Mouse (Mus musculus) kidney, adult 2 months (tissue): ENCODE measurements around the gene Tenm4. TPM values are rescaled to one million over a fixed set of nuclear protein-coding genes. Genes with fewer than 3 reads are reported as not detected.

Experiments used
- DNase-seq: peaks from one replicate; pipeline ENCODE4 v3.0.0; 2021
- H3K27ac ChIP-seq: fragments of 200-500 bp; 2 replicates; pipeline ENCODE4 v1.5.1; 2012; ENCODE audit warnings: low read depth, low read length, control low read depth, inconsistent platforms; ENCODE audit not compliant: insufficient read depth
- H3K27me3 ChIP-seq: fragments of 200-500 bp; replicated peaks from 2 replicates; pipeline ENCODE4 v1.6.1; 2012; ENCODE audit warnings: mild to moderate bottlenecking, moderate library complexity, low read length, inconsistent platforms; ENCODE audit not compliant: control insufficient read depth, insufficient read depth
- H3K36me3 ChIP-seq: fragments of 200-500 bp; 2 replicates; pipeline ENCODE4 v1.6.1; 2012; ENCODE audit warnings: mild to moderate bottlenecking, moderate library complexity, low read length, inconsistent platforms; ENCODE audit not compliant: control insufficient read depth, insufficient read depth
- H3K4me1 ChIP-seq: fragments of 200-500 bp; 2 replicates; pipeline ENCODE4 v1.6.1; 2011; ENCODE audit warnings: low read length; ENCODE audit not compliant: control insufficient read depth, insufficient read depth
- H3K4me3 ChIP-seq: fragments of 200-500 bp; 2 replicates; pipeline ENCODE4 v1.5.1; 2011; ENCODE audit warnings: mild to moderate bottlenecking, low read depth, low read length, control low read depth; ENCODE audit not compliant: insufficient read depth
- CTCF ChIP-seq: fragments of 200-500 bp; conservative IDR thresholded peaks from 2 replicates; pipeline ENCODE4 v1.5.1; 2011; ENCODE audit warnings: low read depth, mild to moderate bottlenecking, control low read depth, low read length, moderate library complexity, mixed read lengths; ENCODE audit not compliant: insufficient read depth, insufficient read length
- POLR2A ChIP-seq: fragments of 200-500 bp; IDR thresholded peaks from one replicate; pipeline ENCODE4 v1.6.1; 2011; ENCODE audit warnings: low read depth, low read length, control low read depth
- WGBS: fragments of 180-500 bp; shearing (Covaris S2); methylation state at CpG from one replicate; pipeline ENCODE4 v1.1.7; 2018; 5-methylcytosine and 5-hydroxymethylcytosine counted together
- polyA plus RNA-seq: library from polyadenylated mRNA; depleted of rRNA; stranded (reverse); fragments of >200 nt; gene quantifications from 2 replicates; pipeline ENCODE4 v1.2.3, GENCODE M21; 2012

The Tenm4 gene
- polyA plus RNA-seq, 1 experiment: 3.3 TPM

DNA sequence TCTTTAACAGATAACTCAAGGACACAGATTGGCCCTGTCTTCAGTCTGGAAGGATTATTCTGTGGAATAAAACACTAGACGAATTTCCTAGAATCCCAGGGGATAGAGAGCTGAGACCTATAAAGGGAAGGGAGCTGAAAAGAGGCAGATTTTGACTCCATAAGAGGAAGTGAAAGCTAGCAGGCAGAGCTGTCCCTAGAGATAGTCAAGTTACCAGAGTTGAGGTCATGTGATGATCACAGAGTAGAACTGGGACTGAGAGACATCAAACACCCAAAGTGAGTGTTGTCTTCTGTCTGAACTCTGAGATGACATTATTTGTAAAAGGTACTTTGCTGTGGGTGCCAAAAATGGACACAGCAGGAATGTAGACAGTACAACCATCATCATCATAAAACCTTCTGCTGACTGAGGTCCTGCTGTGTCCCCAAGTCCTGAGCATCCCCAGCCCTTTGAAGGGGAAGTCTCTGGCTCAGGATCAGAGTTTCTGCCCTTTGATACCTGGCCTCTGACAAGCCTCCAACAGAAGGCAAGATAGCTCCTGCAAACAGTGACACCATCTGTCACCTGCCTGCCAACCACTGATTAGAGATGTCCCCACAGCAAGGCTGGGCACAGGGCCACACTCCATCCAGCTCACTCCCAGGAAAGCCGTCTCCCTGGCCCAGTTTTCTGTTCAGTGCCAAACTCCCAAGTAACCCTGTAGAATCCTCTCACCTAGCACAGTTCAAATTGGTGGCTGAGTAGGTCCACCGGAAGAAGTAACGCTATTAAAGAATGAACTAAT, 368.4 kb downstream of the Tenm4 start:
- no peaks in the 10 kb centered on the region for H3K27me3 ChIP-seq
- H3K4me1 ChIP-seq: no peaks in the 10 kb centered on the region
- H3K27ac ChIP-seq: no peak overlapping the region
- no peak for TF ChIP-seq CTCF
- TF ChIP-seq POLR2A: no peak
- no peak overlapping the region for H3K4me3 ChIP-seq
- no peak for DNase-seq
- H3K36me3 ChIP-seq: no peaks in the 10 kb centered on the region
- 82% methylated on average over 4 of the region's 4 CpGs for WGBS

DNA sequence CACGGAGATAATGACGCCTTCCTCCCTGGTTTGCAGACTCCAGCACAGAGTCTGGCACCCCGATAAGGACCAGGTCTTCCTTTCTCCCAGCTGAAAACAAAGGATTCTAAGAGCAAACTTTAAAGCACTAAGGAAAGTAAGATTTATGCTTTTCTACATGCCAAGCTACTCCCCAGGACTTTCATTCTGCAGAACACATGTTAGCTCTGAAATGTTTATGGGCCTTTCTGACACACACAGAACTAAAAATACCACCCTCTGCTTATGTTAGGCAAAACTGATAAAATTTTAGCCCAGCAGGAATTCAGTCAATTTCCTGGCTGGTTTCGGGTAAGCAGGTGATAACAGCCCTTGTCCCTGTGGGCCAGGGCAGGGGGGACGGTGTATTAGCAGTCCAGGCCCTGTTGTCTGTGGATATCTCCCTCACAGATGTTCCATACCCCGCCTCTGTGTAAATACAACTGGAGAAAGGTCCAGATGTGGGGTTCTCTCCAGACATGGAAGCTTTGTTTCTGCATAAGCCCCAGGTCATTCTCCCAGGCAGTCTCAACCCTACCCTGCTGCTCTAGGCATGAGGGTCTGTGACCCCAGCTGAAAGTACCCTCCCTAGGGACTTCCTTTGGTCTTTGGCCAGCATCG, 369.5 kb downstream of the Tenm4 start:
- DNase-seq: no peak
- H3K36me3 ChIP-seq: no peaks in the 10 kb centered on the region
- H3K27me3 ChIP-seq: no peaks in the 10 kb centered on the region
- no peak overlapping the region for H3K4me3 ChIP-seq
- no peaks in the 10 kb centered on the region for H3K4me1 ChIP-seq
- H3K27ac ChIP-seq: no peak overlapping the region
- whole genome bisulfite sequencing: 69% methylated on average over 7 of the region's 7 CpGs
- TF ChIP-seq POLR2A: no peak
- TF ChIP-seq CTCF: no peak

- no peak for DNase-seq
- WGBS: 51% methylated on average over 5 of the region's 5 CpGs
- H3K4me1 ChIP-seq: no peaks in the 10 kb centered on the region
- TF ChIP-seq POLR2A (no peak), CTCF (no peak)
- no peaks in the 10 kb centered on the region for H3K27me3 ChIP-seq
- no peak overlapping the region for H3K27ac ChIP-seq
- H3K4me3 ChIP-seq: no peak overlapping the region
- no peaks in the 10 kb centered on the region for H3K36me3 ChIP-seq
Observed at GRCm38 (mm10) chr7:96545979-96546378, 374.9 kb downstream of the Tenm4 start.

DNA sequence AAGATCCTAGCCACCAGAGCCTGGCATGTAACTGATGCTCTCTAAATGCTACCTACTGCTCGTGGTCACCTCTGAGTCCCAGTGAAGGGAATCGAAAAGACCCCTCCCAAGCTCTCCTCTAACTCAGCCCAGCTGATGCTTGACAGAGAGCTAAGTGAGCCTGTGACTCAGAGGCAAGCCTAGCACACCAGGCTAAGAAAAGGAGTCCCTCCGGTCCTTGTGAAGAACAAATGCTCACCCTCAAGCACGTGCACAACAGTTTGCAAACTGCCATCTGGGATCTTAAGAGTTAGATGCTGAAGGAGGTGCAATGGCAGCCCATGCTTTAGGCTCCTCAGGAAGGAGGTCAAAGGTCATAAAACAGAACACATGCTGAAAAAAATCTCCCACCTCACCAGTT, 380.8 kb downstream of the Tenm4 start:
- no peak overlapping the region for H3K4me3 ChIP-seq
- WGBS: 87% methylated on average over 4 of the region's 4 CpGs
- DNase-seq: no peak
- H3K36me3 ChIP-seq: no peaks in the 10 kb centered on the region
- no peaks in the 10 kb centered on the region for H3K4me1 ChIP-seq
- H3K27ac ChIP-seq: no peak overlapping the region
- TF ChIP-seq CTCF (no peak), POLR2A (no peak)
- H3K27me3 ChIP-seq: no peaks in the 10 kb centered on the region

DNA sequence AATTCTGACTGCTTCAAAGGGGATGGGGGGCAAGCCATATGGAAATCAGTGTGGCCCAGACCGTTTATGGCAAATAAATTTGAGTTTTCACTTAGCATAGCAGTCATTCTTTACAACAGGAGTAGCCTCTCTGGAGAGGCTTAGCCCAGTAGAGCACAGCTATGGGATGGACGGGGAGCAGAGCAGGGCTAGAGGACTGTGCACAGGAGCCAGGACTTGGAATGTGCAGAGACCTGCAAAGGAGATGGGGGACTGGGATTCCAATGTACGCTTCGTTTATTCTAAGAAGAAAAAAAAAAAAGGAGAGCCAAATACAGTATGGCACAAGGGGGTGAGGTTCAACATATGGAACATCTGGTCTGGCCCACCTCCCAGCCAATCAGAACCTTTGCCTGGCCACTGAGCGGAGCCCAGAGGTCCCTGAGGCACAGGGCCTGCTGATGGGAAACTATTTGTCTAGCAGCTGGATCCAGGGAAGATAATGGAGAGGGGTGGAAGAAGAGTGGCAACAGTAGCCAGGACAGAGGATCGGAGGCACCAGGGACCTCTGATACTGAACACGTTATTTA, 381.3 kb downstream of the Tenm4 start:
- no peaks in the 10 kb centered on the region for H3K27me3 ChIP-seq
- H3K4me3 ChIP-seq: no peak overlapping the region
- TF ChIP-seq CTCF: no peak
- TF ChIP-seq POLR2A: no peak
- H3K27ac ChIP-seq: no peak overlapping the region
- WGBS: 84% methylated on average over 7 of the region's 7 CpGs
- H3K36me3 ChIP-seq: no peaks in the 10 kb centered on the region
- DNase-seq: no peak
- no peaks in the 10 kb centered on the region for H3K4me1 ChIP-seq

DNA sequence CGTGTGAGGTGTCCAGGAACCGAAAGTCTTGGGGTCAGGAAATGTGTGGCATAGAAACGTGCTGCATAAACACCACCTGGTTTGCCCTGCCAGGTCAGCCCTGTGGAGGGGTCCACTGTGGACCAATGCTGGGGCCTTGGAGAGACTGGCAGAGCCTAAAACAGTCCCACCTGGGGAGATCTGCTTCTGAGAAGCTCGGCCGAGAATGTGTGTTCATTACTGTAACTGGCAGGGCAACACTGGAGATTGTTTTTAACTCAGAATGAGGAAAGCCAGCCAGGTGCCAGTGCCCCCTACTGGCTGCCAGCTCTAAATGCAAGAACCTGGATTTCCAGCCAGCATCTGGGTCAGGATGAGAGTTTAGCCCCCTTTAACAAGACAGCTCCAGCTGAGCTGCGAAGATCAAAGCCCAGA, 383.2 kb downstream of the Tenm4 start:
- Histone ChIP-seq H3K4me1 (no peaks in the 10 kb centered on the region), H3K4me3 (no peak overlapping the region), H3K27ac (no peak overlapping the region), H3K36me3 (no peaks in the 10 kb centered on the region), H3K27me3 (no peaks in the 10 kb centered on the region)
- TF ChIP-seq POLR2A (no peak), CTCF (peak; percentile 68)
- WGBS: 53% methylated on average over 6 of the region's 6 CpGs
- peak; percentile 23 for DNase-seq

DNA sequence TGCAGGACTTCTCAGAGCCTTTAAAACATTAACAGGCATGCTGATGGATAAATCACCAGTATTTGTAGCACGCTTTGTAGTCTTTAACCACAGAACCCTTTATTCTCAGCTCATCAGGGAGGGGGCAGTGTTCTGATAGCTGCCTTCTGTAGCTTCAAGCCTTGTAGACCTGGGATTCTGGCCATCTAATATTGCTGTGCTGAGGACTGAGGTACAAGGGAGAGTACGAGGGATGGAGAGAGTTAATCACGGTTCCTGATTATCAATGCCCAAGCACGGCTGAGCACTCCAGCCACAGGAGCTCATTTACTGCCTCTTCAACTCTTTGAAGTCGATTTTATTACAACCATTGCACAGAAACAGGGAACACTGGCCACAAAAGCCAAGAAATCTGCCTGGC, 384.2 kb downstream of the Tenm4 start:
- 56% methylated on average over 5 of the region's 5 CpGs for WGBS
- TF ChIP-seq POLR2A (no peak), CTCF (no peak)
- Histone ChIP-seq H3K36me3 (no peaks in the 10 kb centered on the region), H3K4me3 (no peak overlapping the region), H3K27ac (no peak overlapping the region), H3K4me1 (no peaks in the 10 kb centered on the region), H3K27me3 (no peaks in the 10 kb centered on the region)
- DNase-seq: no peak
